Mouse (Mus musculus): ENCODE measurements around the gene Snrpa1. TPM values are rescaled to one million over a fixed set of nuclear protein-coding genes. Genes with fewer than 3 reads are reported as not detected.

Gene Snrpa1
- polyA plus RNA-seq, 1 experiment from 2014 or later: 276 TPM

- Histone ChIP-seq H3K4me3 (ENCODE audit: low read depth, low read length) (no peak overlapping the region), H3K27me3 (ENCODE audit: control insufficient read depth, insufficient read depth, low read length) (no peaks in the 10 kb centered on the region), H3K4me1 (ENCODE audit: control insufficient read depth, insufficient read depth, low read length) (no peaks in the 10 kb centered on the region), H3K36me3 (replicated peaks; ENCODE audit: control insufficient read depth, insufficient read depth, low read depth, low read length) (no peaks in the 10 kb centered on the region), H3K9ac (replicated peaks; ENCODE audit: low read length) (no peak overlapping the region), H3K4me2 (ENCODE audit: low read depth, low read length) (no peak overlapping the region), H3K9me3 (replicated peaks; ENCODE audit: control insufficient read depth, low read length) (no peaks in the 10 kb centered on the region), H3K27ac (replicated peaks; ENCODE audit: low read depth, low read length) (no peak overlapping the region)
- WGBS: 93% methylated on average over 5 of the region's 5 CpGs
- DNase-seq (ENCODE audit: low spot score) (no peak), ATAC-seq (replicated peaks; ENCODE audit: insufficient number of reproducible peaks, low FRiP score, low TSS enrichment, low read depth) (no peak)
These were observed 45.7 kb downstream of the Snrpa1 start for GRCm38 (mm10) chr7:66104531-66104930.

- 71% methylated on average over 4 of the region's 4 CpGs for WGBS
- Histone ChIP-seq H3K4me1 (ENCODE audit: control insufficient read depth, insufficient read depth, low read length) (no peaks in the 10 kb centered on the region), H3K27me3 (ENCODE audit: control insufficient read depth, insufficient read depth, low read length) (no peaks in the 10 kb centered on the region), H3K4me3 (ENCODE audit: low read depth, low read length) (no peak overlapping the region), H3K4me2 (ENCODE audit: low read depth, low read length) (no peak overlapping the region), H3K9ac (replicated peaks; ENCODE audit: low read length) (no peak overlapping the region), H3K9me3 (replicated peaks; ENCODE audit: control insufficient read depth, low read length) (no peaks in the 10 kb centered on the region), H3K36me3 (replicated peaks; ENCODE audit: control insufficient read depth, insufficient read depth, low read depth, low read length) (no peaks in the 10 kb centered on the region), H3K27ac (replicated peaks; ENCODE audit: low read depth, low read length) (no peak overlapping the region)
- DNase-seq (ENCODE audit: low spot score): no peak
- ATAC-seq (replicated peaks; ENCODE audit: insufficient number of reproducible peaks, low FRiP score, low TSS enrichment, low read depth): no peak
These were observed 47.0 kb downstream of the Snrpa1 start for GRCm38 (mm10) chr7:66105771-66106170.

- ATAC-seq (replicated peaks; ENCODE audit: insufficient number of reproducible peaks, low FRiP score, low TSS enrichment, low read depth): no peak
- H3K27me3 ChIP-seq (ENCODE audit: control insufficient read depth, insufficient read depth, low read length): no peaks in the 10 kb centered on the region
- 77% methylated on average over 7 of the region's 7 CpGs for WGBS
These were observed 47.8 kb downstream of the Snrpa1 start for GRCm38 (mm10) chr7:66106581-66107056.

GRCm38 (mm10) chr7:66107206-66107605 is 48.4 kb downstream of the Snrpa1 start:
- H3K27me3 ChIP-seq (ENCODE audit: control insufficient read depth, insufficient read depth, low read length): no peaks in the 10 kb centered on the region
- no peak overlapping the region for H3K4me2 ChIP-seq (ENCODE audit: low read depth, low read length)
- H3K9ac ChIP-seq (replicated peaks; ENCODE audit: low read length): no peak overlapping the region
- DNase-seq (ENCODE audit: low spot score): no peak
- H3K4me3 ChIP-seq (ENCODE audit: low read depth, low read length): no peak overlapping the region
- no peaks in the 10 kb centered on the region for H3K4me1 ChIP-seq (ENCODE audit: control insufficient read depth, insufficient read depth, low read length)
- H3K27ac ChIP-seq (replicated peaks; ENCODE audit: low read depth, low read length): no peak overlapping the region
- no peaks in the 10 kb centered on the region for H3K9me3 ChIP-seq (replicated peaks; ENCODE audit: control insufficient read depth, low read length)
- no peaks in the 10 kb centered on the region; the same call in 1 of the 2 replicates for H3K36me3 ChIP-seq (replicated peaks; ENCODE audit: control insufficient read depth, insufficient read depth, low read depth, low read length)
- 74% methylated on average over 11 of the region's 11 CpGs for WGBS
- ATAC-seq (replicated peaks; ENCODE audit: insufficient number of reproducible peaks, low FRiP score, low TSS enrichment, low read depth): no peak

More at GRCm38 (mm10) chr7:66106581-66107056, 47.8 kb downstream of the Snrpa1 start:
- Histone ChIP-seq H3K4me3 (ENCODE audit: low read depth, low read length) (no peak overlapping the region), H3K9me3 (replicated peaks; ENCODE audit: control insufficient read depth, low read length) (no peaks in the 10 kb centered on the region), H3K36me3 (replicated peaks; ENCODE audit: control insufficient read depth, insufficient read depth, low read depth, low read length) (no peaks in the 10 kb centered on the region), H3K4me2 (ENCODE audit: low read depth, low read length) (no peak overlapping the region), H3K4me1 (ENCODE audit: control insufficient read depth, insufficient read depth, low read length) (no peaks in the 10 kb centered on the region), H3K9ac (replicated peaks; ENCODE audit: low read length) (no peak overlapping the region), H3K27ac (replicated peaks; ENCODE audit: low read depth, low read length) (no peak overlapping the region)
- DNase-seq (ENCODE audit: low spot score): no peak

- ATAC-seq (replicated peaks; ENCODE audit: insufficient number of reproducible peaks, low FRiP score, low TSS enrichment, low read depth) (no peak), DNase-seq (ENCODE audit: low spot score) (peak; percentile 54)
- Histone ChIP-seq H3K4me2 (ENCODE audit: low read depth, low read length) (no peak overlapping the region), H3K36me3 (replicated peaks; ENCODE audit: control insufficient read depth, insufficient read depth, low read depth, low read length) (no peaks in the 10 kb centered on the region; the same call in 1 of the 2 replicates), H3K9me3 (replicated peaks; ENCODE audit: control insufficient read depth, low read length) (no peaks in the 10 kb centered on the region), H3K4me1 (ENCODE audit: control insufficient read depth, insufficient read depth, low read length) (no peaks in the 10 kb centered on the region), H3K9ac (replicated peaks; ENCODE audit: low read length) (no peak overlapping the region), H3K4me3 (ENCODE audit: low read depth, low read length) (no peak overlapping the region), H3K27ac (replicated peaks; ENCODE audit: low read depth, low read length) (no peak overlapping the region), H3K27me3 (ENCODE audit: control insufficient read depth, insufficient read depth, low read length) (no peaks in the 10 kb centered on the region)
- 9% methylated on average over 7 of the region's 7 CpGs for WGBS
These were observed 49.1 kb downstream of the Snrpa1 start for GRCm38 (mm10) chr7:66107930-66108329.

- DNase-seq (ENCODE audit: low spot score) (peak; percentile 94), ATAC-seq (replicated peaks; ENCODE audit: insufficient number of reproducible peaks, low FRiP score, low TSS enrichment, low read depth) (peak; percentile 82)
- Histone ChIP-seq H3K4me2 (ENCODE audit: low read depth, low read length) (peak within 1 kb of the TSS; percentile 81), H3K36me3 (replicated peaks; ENCODE audit: control insufficient read depth, insufficient read depth, low read depth, low read length) (no peaks in the 10 kb centered on the region; the same call in 1 of the 2 replicates), H3K27ac (replicated peaks; ENCODE audit: low read depth, low read length) (peak within 1 kb of the TSS; percentile 81), H3K27me3 (ENCODE audit: control insufficient read depth, insufficient read depth, low read length) (no peaks in the 10 kb centered on the region), H3K9me3 (replicated peaks; ENCODE audit: control insufficient read depth, low read length) (no peaks in the 10 kb centered on the region), H3K4me1 (ENCODE audit: control insufficient read depth, insufficient read depth, low read length) (no peaks in the 10 kb centered on the region), H3K9ac (replicated peaks; ENCODE audit: low read length) (peak within 1 kb of the TSS; percentile 95), H3K4me3 (ENCODE audit: low read depth, low read length) (peak within 1 kb of the TSS; percentile 96)
- whole genome bisulfite sequencing: under 1% methylated on average over 88 of the region's 123 CpGs
These were observed 50.4 kb downstream of the Snrpa1 start, which contains the start of gene Chsy1 for GRCm38 (mm10) chr7:66108961-66109854. Gene Chsy1 (plus strand): TSS chr7:66109515.

GRCm38 (mm10) chr7:66109855-66110635 is 51.2 kb downstream of the Snrpa1 start:
- Histone ChIP-seq H3K27ac (replicated peaks; ENCODE audit: low read depth, low read length) (peak overlapping the region; percentile 81), H3K36me3 (replicated peaks; ENCODE audit: control insufficient read depth, insufficient read depth, low read depth, low read length) (no peaks in the 10 kb centered on the region; the same call in 1 of the 2 replicates), H3K4me3 (ENCODE audit: low read depth, low read length) (peak overlapping the region; percentile 96), H3K4me2 (ENCODE audit: low read depth, low read length) (peak overlapping the region; percentile 81), H3K4me1 (ENCODE audit: control insufficient read depth, insufficient read depth, low read length) (no peaks in the 10 kb centered on the region), H3K27me3 (ENCODE audit: control insufficient read depth, insufficient read depth, low read length) (no peaks in the 10 kb centered on the region), H3K9ac (replicated peaks; ENCODE audit: low read length) (peak overlapping the region; percentile 95), H3K9me3 (replicated peaks; ENCODE audit: control insufficient read depth, low read length) (no peaks in the 10 kb centered on the region)
- peak; percentile 15; the same call in 1 of the 2 replicates for ATAC-seq (replicated peaks; ENCODE audit: insufficient number of reproducible peaks, low FRiP score, low TSS enrichment, low read depth)
- DNase-seq (ENCODE audit: low spot score): peak; percentile 51
- under 1% methylated on average over 44 of the region's 77 CpGs for WGBS

All from embryonic facial prominence, embryonic 11.5 days (tissue).